Mouse (Mus musculus) forebrain, embryonic 11.5 days (tissue): ENCODE measurements around the gene Prss56. TPM values are rescaled to one million over a fixed set of nuclear protein-coding genes. Genes with fewer than 3 reads are reported as not detected.

ENCODE experiments used
- ATAC-seq: fragments of 200-750 bp; cut with Nextera tagmentation; replicated peaks from 2 replicates; pipeline ENCODE4 v1.8.0; 2017; ENCODE audit warnings: moderate TSS enrichment; ENCODE audit not compliant: low FRiP score
- DNase-seq: peaks from one replicate; pipeline ENCODE4 v3.0.0-alpha.2; 2017; ENCODE audit warnings: low spot score
- H3K27ac ChIP-seq: fragments of 300-500 bp; sonication (generic); 2 replicates; pipeline ENCODE4 v1.5.1; 2014; ENCODE audit warnings: low read depth, low read length
- H3K27me3 ChIP-seq: fragments of 300-500 bp; sonication (generic); 2 replicates; pipeline ENCODE4 v1.6.1; 2014; ENCODE audit warnings: mild to moderate bottlenecking, low read length, mixed read lengths; ENCODE audit not compliant: control insufficient read depth, insufficient read depth
- H3K36me3 ChIP-seq: fragments of 300-500 bp; sonication (generic); 2 replicates; pipeline ENCODE4 v1.6.1; 2014; ENCODE audit warnings: mild to moderate bottlenecking, low read length, moderate library complexity, mixed read lengths; ENCODE audit not compliant: control insufficient read depth, insufficient read depth
- H3K4me1 ChIP-seq: fragments of 300-500 bp; sonication (generic); replicated peaks from 2 replicates; pipeline ENCODE4 v1.6.1; 2014; ENCODE audit warnings: low read length, mixed read lengths; ENCODE audit not compliant: control insufficient read depth, insufficient read depth
- H3K4me2 ChIP-seq: fragments of 300-500 bp; sonication (generic); 2 replicates; pipeline ENCODE4 v1.6.1; 2014; ENCODE audit warnings: low read depth, mild to moderate bottlenecking, low read length, moderate library complexity, mixed read lengths; ENCODE audit not compliant: severe bottlenecking
- H3K4me3 ChIP-seq: fragments of 300-500 bp; sonication (generic); 2 replicates; pipeline ENCODE4 v1.5.1; 2014; ENCODE audit warnings: low read depth, low read length
- H3K9ac ChIP-seq: fragments of 300-500 bp; sonication (generic); 2 replicates; pipeline ENCODE4 v1.6.1; 2014; ENCODE audit warnings: low read length
- H3K9me3 ChIP-seq: fragments of 300-500 bp; sonication (generic); 2 replicates; pipeline ENCODE4 v1.6.1; 2016; ENCODE audit warnings: low read length, mixed read lengths; ENCODE audit not compliant: control insufficient read depth
- WGBS: fragments of 180-500 bp; shearing (Covaris S2); extraction: QIAGEN DNeasy Blood & Tissue Kit; methylation state at CpG from one replicate; pipeline ENCODE4 v1.1.7; 2014; 5-methylcytosine and 5-hydroxymethylcytosine counted together
- polyA plus RNA-seq: library from polyadenylated mRNA; unstranded; fragments of >200 nt; fragmentation: Nextera tagmentation; extraction: Ambion mirVana; gene quantifications from 2 replicates; pipeline ENCODE4 v1.2.1, GENCODE M21; 2014

The Prss56 gene
- polyA plus RNA-seq, 1 experiment from 2014 or later, result not detected

DNA sequence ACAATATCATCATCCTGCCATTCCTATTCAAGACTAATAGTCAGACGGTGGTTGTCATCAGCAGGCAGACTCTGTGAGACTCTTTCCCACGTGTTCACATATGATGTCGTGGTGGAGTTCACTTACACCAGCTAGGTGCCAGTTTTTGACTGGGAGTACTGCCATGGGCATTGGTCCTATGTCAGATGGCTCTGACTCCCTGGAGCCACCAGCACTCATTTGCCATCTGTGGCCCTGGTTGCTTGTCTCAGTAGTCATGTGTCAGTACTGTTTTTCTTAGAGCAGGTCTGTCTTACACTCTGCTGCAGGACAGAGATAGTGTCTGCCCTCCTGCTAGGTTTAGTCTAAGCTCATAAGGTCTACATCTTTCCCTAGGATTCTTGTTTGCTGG, 44.0 kb downstream of the Prss56 start:
- Histone ChIP-seq H3K27ac (no peak overlapping the region), H3K36me3 (peaks cover 17% of the 10 kb centered on the region), H3K4me1 (no peaks in the 10 kb centered on the region), H3K4me2 (no peak overlapping the region), H3K9ac (no peak overlapping the region), H3K9me3 (no peaks in the 10 kb centered on the region), H3K4me3 (no peak overlapping the region), H3K27me3 (no peaks in the 10 kb centered on the region)
- no peak for DNase-seq
- ATAC-seq, result no peak
- WGBS, result 94% methylated on average over 3 of the region's 3 CpGs

DNA sequence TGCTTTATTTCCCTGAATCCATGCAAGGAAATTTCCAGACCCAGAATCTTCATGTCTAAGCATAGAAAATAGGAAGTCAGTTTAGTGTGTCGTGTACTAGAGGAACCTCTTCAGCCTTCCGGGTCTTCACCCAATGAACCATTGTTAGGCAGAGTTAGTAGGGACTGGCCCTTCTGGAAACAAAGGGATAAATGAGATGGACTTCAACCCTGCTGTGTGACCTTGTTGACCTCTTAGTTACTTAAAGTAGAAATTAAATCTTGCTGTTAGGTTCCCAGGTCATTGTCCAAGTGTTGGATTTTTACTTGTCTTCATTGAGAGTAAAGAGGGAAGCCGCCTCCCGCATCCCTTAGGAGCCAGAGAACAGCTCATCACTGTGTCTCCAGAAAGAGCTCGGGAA, 47.5 kb downstream of the Prss56 start:
- 71% methylated on average over 5 of the region's 5 CpGs for WGBS
- no peak for ATAC-seq
- no peak for DNase-seq
- Histone ChIP-seq H3K4me2 (no peak overlapping the region), H3K9ac (no peak overlapping the region), H3K36me3 (peaks cover 16% of the 10 kb centered on the region), H3K27ac (no peak overlapping the region), H3K4me3 (no peak overlapping the region), H3K9me3 (no peaks in the 10 kb centered on the region), H3K27me3 (no peaks in the 10 kb centered on the region), H3K4me1 (no peaks in the 10 kb centered on the region)

DNA sequence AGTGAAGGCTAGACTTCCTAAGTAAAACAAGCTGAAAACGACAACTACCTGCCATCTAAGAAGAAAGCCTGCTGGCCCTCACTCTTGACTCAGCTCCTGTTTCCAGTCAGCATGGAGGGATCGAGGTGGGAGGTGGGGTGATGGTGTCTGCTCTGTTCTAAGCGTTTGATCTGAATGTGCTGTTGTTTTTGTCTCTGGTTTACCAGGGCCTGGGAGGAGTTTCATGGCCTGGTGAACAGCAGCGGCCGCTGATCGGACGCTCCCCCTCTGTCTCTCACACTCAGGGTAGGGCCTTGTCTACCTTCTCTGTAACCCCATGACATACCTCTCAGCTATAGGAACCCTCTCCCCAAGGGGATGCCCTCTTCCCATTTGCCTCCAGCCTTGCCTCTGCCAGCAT, 49.1 kb downstream of the Prss56 start:
- ATAC-seq, result no peak
- H3K4me2 ChIP-seq, result no peak overlapping the region
- no peak overlapping the region for H3K9ac ChIP-seq
- no peak overlapping the region for H3K27ac ChIP-seq
- no peaks in the 10 kb centered on the region for H3K9me3 ChIP-seq
- no peak overlapping the region for H3K4me3 ChIP-seq
- H3K4me1 ChIP-seq, result no peaks in the 10 kb centered on the region
- H3K36me3 ChIP-seq, result peaks cover 6% of the 10 kb centered on the region
- 86% methylated on average over 7 of the region's 7 CpGs for WGBS
- no peaks in the 10 kb centered on the region for H3K27me3 ChIP-seq
- no peak for DNase-seq

Other genes with a start within 250 kb of the Prss56 start
- not detected in 2 replicates for gene Alppl2, start 93.4 kb upstream of the Prss56 start, polyA plus RNA-seq
- not detected in 2 replicates for gene Alpi, start 81.7 kb upstream of the Prss56 start, polyA plus RNA-seq
- not detected in 2 replicates for gene Akp3, start 58.3 kb upstream of the Prss56 start, polyA plus RNA-seq
- gene Ecel1, start 26.8 kb upstream of the Prss56 start, polyA plus RNA-seq, result 5.4 and 6.2 TPM in 2 replicates
- 0.07 TPM in 1 of 2 replicates, not detected in the other for gene Chrnd, start 7.3 kb downstream of the Prss56 start, polyA plus RNA-seq
- gene Chrng, start 21.3 kb downstream of the Prss56 start, polyA plus RNA-seq, result 0.23 TPM in 1 of 2 replicates, not detected in the other
- gene Eif4e2, start 30.6 kb downstream of the Prss56 start, polyA plus RNA-seq, result 138 and 141 TPM in 2 replicates
- 2.2 and 2.6 TPM in 2 replicates for gene Efhd1, start 81.0 kb downstream of the Prss56 start, polyA plus RNA-seq
- gene Gigyf2, start 143.7 kb downstream of the Prss56 start, polyA plus RNA-seq, result 53.1 and 55.8 TPM in 2 replicates
- 0.68 and 1.2 TPM in 2 replicates for gene Kcnj13, start 211.4 kb downstream of the Prss56 start, polyA plus RNA-seq